In the genomic region with DNA sequence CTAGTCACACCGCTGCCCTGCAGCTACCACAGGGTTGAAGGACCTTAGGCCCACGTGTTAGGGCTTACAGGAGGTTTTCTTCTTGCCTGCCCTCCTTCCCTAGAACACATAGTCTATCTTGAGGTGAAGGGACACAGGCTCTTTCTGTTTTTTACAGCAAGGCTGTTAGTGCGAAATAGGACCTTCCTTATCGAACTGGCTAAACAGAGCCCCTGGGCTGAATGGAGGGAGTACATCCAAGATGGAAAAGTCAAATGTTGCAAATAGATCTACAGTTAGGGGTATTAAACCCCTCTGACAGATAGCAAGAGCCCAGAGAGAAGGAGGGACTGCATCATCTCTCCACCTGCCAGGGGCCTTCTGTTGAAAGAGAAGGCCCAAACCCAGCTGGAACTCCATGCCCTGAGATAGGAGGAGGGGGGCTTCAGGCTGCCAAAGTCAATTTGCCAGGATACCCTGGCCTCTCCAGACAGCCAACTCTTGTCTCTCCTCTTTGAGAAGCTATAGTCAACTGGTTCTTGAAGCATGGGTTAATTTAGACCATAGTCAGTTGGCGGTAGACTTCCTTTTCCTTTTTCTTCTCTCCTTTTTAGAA, we compare ENCODE assay signal across 11 mouse cellular contexts. TPM values are rescaled to one million over a fixed set of nuclear protein-coding genes. Genes with fewer than 3 reads are reported as not detected.
DNase-seq lines count a peak whose midpoint lies in the region; ATAC-seq and TF ChIP-seq lines count a peak whose summit lies in the region.
"Had no signal": no experiment of that assay in that cellular context is flagged by ENCODE, and none has a peak within 500 bp of the region (broad histone marks: within the 10 kb centered on the region; RNA-seq: fewer than 3 reads in every experiment).

No protein-coding gene starts in this region.

- intact Hi-C loops in heart, adult 2 months (cut with DNase I), result no loop called here

- WGBS in heart, embryonic 15.5 days, result 63% methylated on average over 5 of the region's 5 CpGs
- 74% methylated on average over 5 of the region's 5 CpGs for WGBS in heart, adult 2 months
- 55% methylated on average over 5 of the region's 5 CpGs for WGBS in forebrain, embryonic 13.5 days
- 56% methylated on average over 5 of the region's 5 CpGs for WGBS in hindbrain, embryonic 16.5 days
- WGBS in neural tube, embryonic 13.5 days, result 54% methylated on average over 5 of the region's 5 CpGs

- no peak for TF ChIP-seq EP300 in heart, adult 2 months (IDR thresholded peaks at IDR 0.05; ENCODE audit: insufficient read depth, low read depth, low read length)

- peaks cover 98% of the 10 kb centered on the region for H3K27me3 ChIP-seq in heart, embryonic 15.5 days
- H3K27me3 ChIP-seq in heart, adult 2 months (ENCODE audit: control insufficient read depth, insufficient read depth, low read length), result peaks cover 17% of the 10 kb centered on the region
- H3K27me3 ChIP-seq in forebrain, embryonic 13.5 days, result peaks cover 61% of the 10 kb centered on the region
- H3K27me3 ChIP-seq in hindbrain, embryonic 16.5 days (replicated peaks; ENCODE audit: control insufficient read depth, insufficient read depth, low read length), result peaks cover 32% of the 10 kb centered on the region
- H3K27me3 ChIP-seq in neural tube, embryonic 13.5 days, result peaks cover 98% of the 10 kb centered on the region

- peak overlapping the region; percentile 51 for H3K4me3 ChIP-seq in heart, embryonic 15.5 days
- no peak overlapping the region for H3K4me3 ChIP-seq in heart, adult 2 months
- H3K4me3 ChIP-seq in forebrain, embryonic 13.5 days, result peak overlapping the region; percentile 46
- peak overlapping the region; percentile 47; the same call in 1 of the 2 replicates for H3K4me3 ChIP-seq in hindbrain, embryonic 16.5 days (ENCODE audit: low read length)
- no peak overlapping the region for H3K4me3 ChIP-seq in neural tube, embryonic 13.5 days

- TF ChIP-seq CTCF in heart, adult 2 months (IDR thresholded peaks at IDR 0.05), result no peak

- DNase-seq in heart, adult 2 months, result no peak
- DNase-seq in ovary, postnatal 10 days (ENCODE audit: low spot score), result no peak
- DNase-seq in right cerebral cortex, adult 2 months (ENCODE audit: low spot score in 2 of 2), result no peak
- DNase-seq: heart, postnatal 4 days; liver, embryonic 13.5 days had no signal

- no peak overlapping the region for H3K9ac ChIP-seq in heart, embryonic 15.5 days
- no peak overlapping the region for H3K9ac ChIP-seq in heart, adult 2 months (ENCODE audit: low read depth, low read length)
- H3K9ac ChIP-seq in forebrain, embryonic 13.5 days, result no peak overlapping the region
- no peak overlapping the region for H3K9ac ChIP-seq in hindbrain, embryonic 16.5 days (ENCODE audit: low read depth, low read length)
- H3K9ac ChIP-seq in neural tube, embryonic 13.5 days, result no peak overlapping the region
- H3K9ac ChIP-seq: liver, embryonic 13.5 days had no signal

- no peak overlapping the region for H3K27ac ChIP-seq in heart, embryonic 15.5 days
- H3K27ac ChIP-seq in heart, adult 2 months, result no peak overlapping the region
- H3K27ac ChIP-seq in forebrain, embryonic 13.5 days, result peak overlapping the region; percentile 82
- peak overlapping the region; percentile 85 for H3K27ac ChIP-seq in hindbrain, embryonic 16.5 days (ENCODE audit: low read depth, low read length)
- H3K27ac ChIP-seq in neural tube, embryonic 13.5 days (replicated peaks), result no peak overlapping the region
- H3K27ac ChIP-seq: liver, embryonic 13.5 days had no signal

- ATAC-seq in heart, embryonic 15.5 days (replicated peaks; ENCODE audit: insufficient number of reproducible peaks, insufficient read depth, low FRiP score, low read depth), result no peak
- no peak for ATAC-seq in forebrain, embryonic 13.5 days
- ATAC-seq in hindbrain, embryonic 16.5 days, result no peak
- ATAC-seq in neural tube, embryonic 13.5 days (ENCODE audit: low read depth), result no peak

- peak overlapping the region; percentile 78 for H3K4me2 ChIP-seq in heart, embryonic 15.5 days
- H3K4me2 ChIP-seq in forebrain, embryonic 13.5 days, result peak overlapping the region; percentile 73
- H3K4me2 ChIP-seq in hindbrain, embryonic 16.5 days (ENCODE audit: low read length), result peak overlapping the region; percentile 63
- peak overlapping the region; percentile 69 for H3K4me2 ChIP-seq in neural tube, embryonic 13.5 days

- peaks cover 20% of the 10 kb centered on the region for H3K4me1 ChIP-seq in heart, embryonic 15.5 days (replicated peaks)
- H3K4me1 ChIP-seq in heart, adult 2 months (ENCODE audit: control insufficient read depth, insufficient read depth, low read length), result no peaks in the 10 kb centered on the region
- H3K4me1 ChIP-seq in forebrain, embryonic 13.5 days, result peaks cover 67% of the 10 kb centered on the region
- H3K4me1 ChIP-seq in hindbrain, embryonic 16.5 days (ENCODE audit: control insufficient read depth, insufficient read depth, low read depth, low read length), result peaks cover 31% of the 10 kb centered on the region
- peaks cover 47% of the 10 kb centered on the region for H3K4me1 ChIP-seq in neural tube, embryonic 13.5 days (replicated peaks)

- TF ChIP-seq POLR2A in heart, adult 2 months (IDR thresholded peaks at IDR 0.05; ENCODE audit: insufficient read depth, low read depth, low read length), result no peak

- H3K79me2 ChIP-seq in heart, adult 2 months (replicated peaks; ENCODE audit: control insufficient read depth, insufficient read depth, low read length), result no peaks in the 10 kb centered on the region

- H3K36me3 ChIP-seq in heart, embryonic 15.5 days, result no peaks in the 10 kb centered on the region
- H3K36me3 ChIP-seq in heart, adult 2 months (ENCODE audit: control insufficient read depth, insufficient read depth, low read length), result no peaks in the 10 kb centered on the region
- H3K36me3 ChIP-seq in forebrain, embryonic 13.5 days (ENCODE audit: poor library complexity, severe bottlenecking), result no peaks in the 10 kb centered on the region
- no peaks in the 10 kb centered on the region for H3K36me3 ChIP-seq in hindbrain, embryonic 16.5 days (ENCODE audit: control insufficient read depth, insufficient read depth, low read length)
- no peaks in the 10 kb centered on the region for H3K36me3 ChIP-seq in neural tube, embryonic 13.5 days
- H3K36me3 ChIP-seq: liver, embryonic 13.5 days had no signal

- no peaks in the 10 kb centered on the region for H3K9me3 ChIP-seq in heart, embryonic 15.5 days (replicated peaks)
- no peaks in the 10 kb centered on the region for H3K9me3 ChIP-seq in forebrain, embryonic 13.5 days (replicated peaks)
- H3K9me3 ChIP-seq in hindbrain, embryonic 16.5 days (ENCODE audit: control insufficient read depth, low read length), result no peaks in the 10 kb centered on the region
- H3K9me3 ChIP-seq in neural tube, embryonic 13.5 days, result no peaks in the 10 kb centered on the region
- H3K9me3 ChIP-seq: liver, embryonic 13.5 days had no signal

RNA-seq across cellular contexts. Expression of a gene that starts 0.7 kb away (rescaled TPM):
- polyA plus RNA-seq in heart, embryonic 15.5 days (2015; fragmentation: Nextera tagmentation; extraction: Ambion mirVana), result not detected in 2 replicates
- total RNA-seq in heart, adult 2 months (2021), result not detected
- polyA plus RNA-seq in heart, adult 2 months (2012; rRNA removed), result not detected in 2 replicates
- 1.6 and 2.1 TPM in 2 replicates for polyA plus RNA-seq in forebrain, embryonic 13.5 days (2015; fragmentation: Nextera tagmentation; extraction: Ambion mirVana)
- 1.8 and 2.1 TPM in 2 replicates for polyA plus RNA-seq in hindbrain, embryonic 16.5 days (2015; fragmentation: Nextera tagmentation; extraction: Ambion mirVana)
- 0.46 and 0.62 TPM in 2 replicates for polyA plus RNA-seq in neural tube, embryonic 13.5 days (2015; fragmentation: Nextera tagmentation; extraction: Ambion mirVana)
- total RNA-seq: heart, postnatal 4 days had no signal
- polyA plus RNA-seq: liver, embryonic 13.5 days; urinary bladder, adult 2 months had no signal

RNA-seq across cellular contexts. Expression of a gene that starts 13.8 kb away (rescaled TPM):
- 0.06 and 0.14 TPM in 2 replicates for polyA plus RNA-seq in heart, embryonic 15.5 days (2015; fragmentation: Nextera tagmentation; extraction: Ambion mirVana)
- total RNA-seq in heart, adult 2 months (2021), result not detected
- not detected in 2 replicates for polyA plus RNA-seq in heart, adult 2 months (2012; rRNA removed)
- polyA plus RNA-seq in forebrain, embryonic 13.5 days (2015; fragmentation: Nextera tagmentation; extraction: Ambion mirVana), result 17.3 and 19.5 TPM in 2 replicates
- polyA plus RNA-seq in hindbrain, embryonic 16.5 days (2015; fragmentation: Nextera tagmentation; extraction: Ambion mirVana), result 14.9 and 15.2 TPM in 2 replicates
- 8.4 and 8.6 TPM in 2 replicates for polyA plus RNA-seq in neural tube, embryonic 13.5 days (2015; fragmentation: Nextera tagmentation; extraction: Ambion mirVana)
- total RNA-seq: heart, postnatal 4 days had no signal
- polyA plus RNA-seq: urinary bladder, adult 2 months had no signal

RNA-seq across cellular contexts. Expression of a gene that starts 23.6 kb away (rescaled TPM):
- not detected in 2 replicates for polyA plus RNA-seq in heart, embryonic 15.5 days (2015; fragmentation: Nextera tagmentation; extraction: Ambion mirVana)
- total RNA-seq in heart, adult 2 months (2021), result not detected
- polyA plus RNA-seq in heart, adult 2 months (2012; rRNA removed), result 0.31 TPM in 1 of 2 replicates, not detected in the other
- polyA plus RNA-seq in forebrain, embryonic 13.5 days (2015; fragmentation: Nextera tagmentation; extraction: Ambion mirVana), result 10.1 and 12.0 TPM in 2 replicates
- polyA plus RNA-seq in hindbrain, embryonic 16.5 days (2015; fragmentation: Nextera tagmentation; extraction: Ambion mirVana), result 7.3 and 7.8 TPM in 2 replicates
- 8.2 and 10.2 TPM in 2 replicates for polyA plus RNA-seq in neural tube, embryonic 13.5 days (2015; fragmentation: Nextera tagmentation; extraction: Ambion mirVana)
- total RNA-seq: heart, postnatal 4 days had no signal
- polyA plus RNA-seq: liver, embryonic 13.5 days had no signal

RNA-seq across cellular contexts. Expression of a gene that starts 38.7 kb away (rescaled TPM):
- not detected in 2 replicates for polyA plus RNA-seq in heart, embryonic 15.5 days (2015; fragmentation: Nextera tagmentation; extraction: Ambion mirVana)
- total RNA-seq in heart, adult 2 months (2021), result not detected
- polyA plus RNA-seq in heart, adult 2 months (2012; rRNA removed), result not detected in 2 replicates
- 0.48 and 0.56 TPM in 2 replicates for polyA plus RNA-seq in forebrain, embryonic 13.5 days (2015; fragmentation: Nextera tagmentation; extraction: Ambion mirVana)
- polyA plus RNA-seq in hindbrain, embryonic 16.5 days (2015; fragmentation: Nextera tagmentation; extraction: Ambion mirVana), result 0.80 and 0.84 TPM in 2 replicates
- 0.19 and 0.29 TPM in 2 replicates for polyA plus RNA-seq in neural tube, embryonic 13.5 days (2015; fragmentation: Nextera tagmentation; extraction: Ambion mirVana)
- total RNA-seq: ES-E14; heart, postnatal 4 days had no signal
- polyA plus RNA-seq: liver, embryonic 13.5 days; urinary bladder, adult 2 months had no signal

Comparison
In these comparisons a context has a peak if more than half of its experiments do, and no peak if none do; other contexts are left out.
1. H3K4me3 ChIP-seq: peak in heart, embryonic 15.5 days (single experiment), forebrain, embryonic 13.5 days (single experiment) and hindbrain, embryonic 16.5 days (single experiment); none in heart, adult 2 months (single experiment) and neural tube, embryonic 13.5 days (single experiment).
2. H3K27ac ChIP-seq: peak in forebrain, embryonic 13.5 days (single experiment) and hindbrain, embryonic 16.5 days (single experiment); none in heart, embryonic 15.5 days (single experiment), heart, adult 2 months (single experiment) and neural tube, embryonic 13.5 days (single experiment).
3. Peak in every context shown above with its lines, with median percentiles within 50 percentile points of each other: H3K4me2 ChIP-seq.